Mouse (Mus musculus) stomach, postnatal 0 days (tissue): ENCODE measurements around the gene Git2. TPM values are rescaled to one million over a fixed set of nuclear protein-coding genes. Genes with fewer than 3 reads are reported as not detected.

Experiments
- ATAC-seq: fragments of 200-750 bp; cut with Nextera tagmentation; 2 replicates; pipeline ENCODE4 v1.8.0; 2017; ENCODE audit not compliant: low FRiP score, low TSS enrichment
- DNase-seq: peaks from one replicate; pipeline ENCODE4 v3.0.0-alpha.2; 2016; ENCODE audit warnings: low spot score
- H3K27ac ChIP-seq: fragments of 300-500 bp; sonication (generic); replicated peaks from 2 replicates; pipeline ENCODE4 v1.5.1; 2014; ENCODE audit warnings: mild to moderate bottlenecking, control low read depth
- H3K27me3 ChIP-seq: fragments of 300-500 bp; sonication (generic); 2 replicates; pipeline ENCODE4 v1.6.1; 2014; ENCODE audit warnings: low read length; ENCODE audit not compliant: control insufficient read depth, insufficient read depth
- H3K36me3 ChIP-seq: fragments of 300-500 bp; sonication (generic); 2 replicates; pipeline ENCODE4 v1.6.1; 2014; ENCODE audit warnings: low read length, mixed read lengths; ENCODE audit not compliant: control insufficient read depth, insufficient read depth
- H3K4me1 ChIP-seq: fragments of 300-500 bp; sonication (generic); replicated peaks from 2 replicates; pipeline ENCODE4 v1.6.1; 2014; ENCODE audit warnings: antibody characterized with exemption; ENCODE audit not compliant: control insufficient read depth, insufficient read depth
- H3K4me2 ChIP-seq: fragments of 300-500 bp; sonication (generic); replicated peaks from 2 replicates; pipeline ENCODE4 v1.6.1; 2014; ENCODE audit warnings: low read depth, mild to moderate bottlenecking, control low read depth, moderate library complexity
- H3K4me3 ChIP-seq: fragments of 300-500 bp; sonication (generic); 2 replicates; pipeline ENCODE4 v1.5.1; 2014; ENCODE audit warnings: low read depth, low read length, control low read depth
- H3K9ac ChIP-seq: fragments of 300-500 bp; sonication (generic); 2 replicates; pipeline ENCODE4 v1.6.1; 2014; ENCODE audit warnings: mild to moderate bottlenecking, low read length, control low read depth, mixed read lengths
- H3K9me3 ChIP-seq: fragments of 300-500 bp; sonication (generic); 2 replicates; pipeline ENCODE4 v1.6.1; 2016; ENCODE audit warnings: low read length; ENCODE audit not compliant: control insufficient read depth
- CTCF ChIP-seq: IDR thresholded peaks from 2 replicates; pipeline ENCODE4 v1.5.1; 2016; ENCODE audit warnings: antibody characterized with exemption, low read depth, mild to moderate bottlenecking, moderate library complexity
- EP300 ChIP-seq: optimal IDR thresholded peaks from 2 replicates; pipeline ENCODE3; 2016; ENCODE audit warnings: antibody characterized with exemption
- WGBS: fragments of 180-500 bp; shearing (Covaris S2); extraction: QIAGEN DNeasy Blood & Tissue Kit; methylation state at CpG from one replicate; pipeline ENCODE4 v1.1.7; 2014; 5-methylcytosine and 5-hydroxymethylcytosine counted together
- polyA plus RNA-seq: library from polyadenylated mRNA; unstranded; fragments of >200 nt; fragmentation: Nextera tagmentation; extraction: Ambion mirVana; gene quantifications from 2 replicates; pipeline ENCODE4 v1.2.1, GENCODE M21; 2015

Git2 gene
- polyA plus RNA-seq, 1 experiment from 2014 or later: 14.2 TPM

- Histone ChIP-seq H3K4me2 (peak overlapping the region; percentile 70), H3K9me3 (no peaks in the 10 kb centered on the region), H3K4me3 (peak overlapping the region; percentile 84), H3K36me3 (peaks cover 3% of the 10 kb centered on the region; the same call in 1 of the 2 replicates), H3K4me1 (no peaks in the 10 kb centered on the region), H3K27ac (peak overlapping the region; percentile 93), H3K27me3 (no peaks in the 10 kb centered on the region), H3K9ac (peak overlapping the region; percentile 95)
- WGBS: under 1% methylated on average over 50 of the region's 50 CpGs
- no peak for TF ChIP-seq EP300
- TF ChIP-seq CTCF: no peak
- ATAC-seq (peak; percentile 91), DNase-seq (peak; percentile 89)
Observed at GRCm38 (mm10) chr5:114813525-114814181, 38.3 kb upstream of the Git2 start.

GRCm38 (mm10) chr5:114809826-114810225 lies 34.5 kb upstream of the Git2 start:
- Histone ChIP-seq H3K27me3 (no peaks in the 10 kb centered on the region), H3K27ac (no peak overlapping the region), H3K9ac (no peak overlapping the region), H3K4me3 (no peak overlapping the region), H3K36me3 (peaks cover 5% of the 10 kb centered on the region; the same call in 1 of the 2 replicates), H3K4me1 (no peaks in the 10 kb centered on the region), H3K9me3 (no peaks in the 10 kb centered on the region), H3K4me2 (no peak overlapping the region)
- no peak for DNase-seq
- WGBS: 92% methylated on average over 5 of the region's 5 CpGs
- ATAC-seq: no peak
- no peak for TF ChIP-seq EP300

GRCm38 (mm10) chr5:114809181-114809756 lies 34.0 kb upstream of the Git2 start:
- Histone ChIP-seq H3K4me2 (no peak overlapping the region), H3K27ac (no peak overlapping the region), H3K36me3 (peaks cover 7% of the 10 kb centered on the region; the same call in 1 of the 2 replicates), H3K9me3 (no peaks in the 10 kb centered on the region), H3K4me3 (no peak overlapping the region), H3K27me3 (no peaks in the 10 kb centered on the region), H3K4me1 (no peaks in the 10 kb centered on the region), H3K9ac (no peak overlapping the region)
- ATAC-seq (no peak), DNase-seq (peak; percentile 13)
- WGBS: 81% methylated on average over 10 of the region's 10 CpGs
- TF ChIP-seq EP300 (no peak), CTCF (no peak)

GRCm38 (mm10) chr5:114808385-114808784 lies 33.1 kb upstream of the Git2 start:
- Histone ChIP-seq H3K27me3 (no peaks in the 10 kb centered on the region), H3K9ac (no peak overlapping the region), H3K9me3 (no peaks in the 10 kb centered on the region), H3K4me2 (no peak overlapping the region), H3K4me3 (no peak overlapping the region), H3K27ac (no peak overlapping the region), H3K36me3 (peaks cover 16% of the 10 kb centered on the region; the same call in 1 of the 2 replicates), H3K4me1 (no peaks in the 10 kb centered on the region)
- TF ChIP-seq EP300 (no peak), CTCF (no peak)
- ATAC-seq (no peak), DNase-seq (no peak)
- WGBS: 79% methylated on average over 8 of the region's 8 CpGs

GRCm38 (mm10) chr5:114807893-114808292 lies 32.6 kb upstream of the Git2 start:
- ATAC-seq: no peak

GRCm38 (mm10) chr5:114807468-114807867 lies 32.2 kb upstream of the Git2 start:
- Histone ChIP-seq H3K9ac (no peak overlapping the region), H3K36me3 (peaks cover 16% of the 10 kb centered on the region; the same call in 1 of the 2 replicates), H3K4me2 (no peak overlapping the region), H3K4me1 (no peaks in the 10 kb centered on the region), H3K4me3 (no peak overlapping the region), H3K27ac (peak overlapping the region; percentile 63), H3K9me3 (no peaks in the 10 kb centered on the region), H3K27me3 (no peaks in the 10 kb centered on the region)
- TF ChIP-seq EP300: no peak
- no peak for TF ChIP-seq CTCF
- peak; percentile 33; the same call in 1 of the 2 replicates for ATAC-seq
- DNase-seq: no peak
- 37% methylated on average over 8 of the region's 8 CpGs for WGBS

More at GRCm38 (mm10) chr5:114807893-114808292, 32.6 kb upstream of the Git2 start:
- Histone ChIP-seq H3K27ac (no peak overlapping the region), H3K9ac (no peak overlapping the region), H3K4me3 (no peak overlapping the region), H3K27me3 (no peaks in the 10 kb centered on the region), H3K4me2 (no peak overlapping the region), H3K9me3 (no peaks in the 10 kb centered on the region), H3K36me3 (peaks cover 16% of the 10 kb centered on the region; the same call in 1 of the 2 replicates), H3K4me1 (no peaks in the 10 kb centered on the region)
- TF ChIP-seq EP300 (no peak), CTCF (no peak)
- WGBS: 74% methylated on average over 6 of the region's 6 CpGs
- DNase-seq: no peak
